Mouse (Mus musculus) liver, adult (tissue): ENCODE results near the gene Spata13.

Source experiments
- GATA4 ChIP-seq: IDR thresholded peaks from 2 replicates; pipeline ENCODE4 v1.6.1; 2014; ENCODE audit warnings: mild to moderate bottlenecking, low read length; ENCODE audit not compliant: insufficient replicate concordance

The Spata13 gene

DNA sequence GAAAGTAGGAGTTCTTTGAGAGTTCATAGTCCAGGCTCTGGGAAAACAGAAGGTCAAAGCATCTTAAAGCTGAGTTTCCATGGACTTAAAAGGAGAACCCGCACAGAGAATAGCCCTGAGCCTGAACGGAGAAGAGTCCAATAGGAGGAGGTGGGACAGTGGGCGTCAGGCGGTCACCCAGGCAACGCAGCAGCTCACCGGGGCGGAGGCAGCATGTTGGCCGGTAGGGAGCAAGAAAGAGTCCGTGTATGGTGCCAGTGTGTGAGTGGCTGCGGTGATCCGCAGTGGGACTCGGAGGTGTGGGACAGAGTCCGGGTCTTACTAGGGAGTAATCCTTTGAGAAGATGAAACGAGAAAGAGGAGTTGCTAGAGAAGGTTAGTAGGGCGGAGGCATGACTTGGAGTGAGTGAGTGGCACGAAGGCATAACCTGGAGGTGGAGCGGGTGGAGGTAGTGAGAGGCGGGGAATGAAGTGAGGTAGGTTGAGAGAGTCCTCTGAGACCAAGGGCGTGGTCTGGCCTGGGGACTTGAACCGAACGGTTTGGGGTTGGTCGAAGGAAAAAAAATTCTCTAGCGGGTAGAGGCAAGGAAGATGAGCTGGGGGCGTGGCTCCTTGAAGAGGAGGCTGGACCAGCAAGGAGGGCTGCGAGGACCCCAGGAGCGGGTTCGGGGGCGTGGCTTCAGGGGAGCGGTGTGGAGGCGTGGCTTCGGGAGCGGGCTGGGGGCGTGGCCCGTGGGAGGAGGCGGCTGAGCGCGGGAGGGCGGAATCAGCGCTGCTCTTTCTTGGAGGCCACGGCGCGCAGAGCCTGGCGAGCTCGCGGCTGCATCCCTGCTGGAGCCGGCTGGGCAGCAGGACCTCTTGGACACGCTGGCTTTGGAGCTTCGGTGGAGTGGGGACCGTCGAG, at the start of gene Spata13:
Gene Spata13 (plus strand): TSS at position 41 of the 904 bp plus-strand sequence.
- no peak for TF ChIP-seq GATA4

DNA sequence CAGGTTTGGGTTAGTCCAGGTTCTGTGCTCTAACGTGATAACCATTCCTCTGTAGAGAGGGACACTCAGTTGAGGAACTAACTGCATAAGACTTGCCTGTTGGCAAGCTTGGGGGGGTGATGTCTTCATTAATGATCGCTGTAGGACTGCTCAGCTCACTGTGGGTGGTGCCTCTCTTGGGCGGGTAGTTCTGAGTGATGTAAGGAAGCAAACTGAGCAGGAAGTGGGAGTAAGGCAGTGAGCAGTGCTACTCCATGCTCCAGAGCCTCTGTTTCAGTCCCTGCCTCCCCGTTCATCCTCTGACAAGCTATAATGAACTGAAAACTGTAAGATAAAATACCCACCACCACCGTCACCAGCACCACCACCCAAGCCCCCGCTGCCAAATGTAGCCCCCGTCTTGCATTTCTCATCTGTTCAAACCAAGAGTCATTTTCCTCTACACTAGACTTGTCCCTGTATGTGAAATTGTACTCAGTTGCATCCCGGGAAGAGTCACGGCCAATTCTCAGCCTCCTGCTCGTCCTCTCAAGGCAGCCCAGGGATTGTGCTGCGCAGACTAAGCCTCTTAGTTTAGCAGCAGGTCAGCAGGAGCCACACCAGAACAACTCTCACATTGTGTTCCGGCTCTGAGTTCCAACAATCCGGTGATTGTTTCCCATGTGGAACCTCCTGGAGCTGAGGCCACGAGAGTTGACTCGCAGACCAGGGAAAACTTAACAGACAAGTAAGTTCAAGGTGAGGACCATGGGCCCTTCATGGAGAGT, 46.9 kb upstream of the Spata13 start:
- TF ChIP-seq GATA4 = no peak

GRCm38 (mm10) chr14:60589001-60589400, 44.8 kb upstream of the Spata13 start:
- no peak for TF ChIP-seq GATA4

DNA sequence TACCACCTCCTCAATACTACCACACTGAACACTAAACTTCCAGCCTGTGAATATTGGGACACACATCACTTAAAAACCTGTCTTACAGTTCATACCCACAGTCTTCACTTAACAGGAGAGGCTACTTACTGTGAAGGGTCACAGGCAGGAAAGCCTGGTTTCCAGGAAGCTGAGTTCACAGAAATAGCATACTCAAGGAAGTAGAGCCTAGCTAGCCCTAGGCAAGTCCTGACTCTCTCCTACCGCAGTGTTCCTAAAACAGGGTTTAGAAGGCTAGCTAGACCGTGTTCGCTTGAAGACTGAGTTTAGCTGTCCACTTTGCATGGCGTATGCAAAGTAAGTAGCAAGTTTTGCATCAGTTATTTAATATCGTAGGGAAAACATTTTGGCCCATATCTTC, 41.5 kb upstream of the Spata13 start:
- TF ChIP-seq GATA4 = no peak

GRCm38 (mm10) chr14:60592822-60593221, 41.0 kb upstream of the Spata13 start:
- TF ChIP-seq GATA4 = no peak

GRCm38 (mm10) chr14:60597571-60597970, 36.2 kb upstream of the Spata13 start:
- TF ChIP-seq GATA4 = no peak

- no peak for TF ChIP-seq GATA4
Observed at GRCm38 (mm10) chr14:60599044-60599443, 34.8 kb upstream of the Spata13 start.

- no peak for TF ChIP-seq GATA4
Observed at GRCm38 (mm10) chr14:60605564-60605963, 28.2 kb upstream of the Spata13 start.

GRCm38 (mm10) chr14:60606194-60606593, 27.6 kb upstream of the Spata13 start:
- no peak for TF ChIP-seq GATA4

DNA sequence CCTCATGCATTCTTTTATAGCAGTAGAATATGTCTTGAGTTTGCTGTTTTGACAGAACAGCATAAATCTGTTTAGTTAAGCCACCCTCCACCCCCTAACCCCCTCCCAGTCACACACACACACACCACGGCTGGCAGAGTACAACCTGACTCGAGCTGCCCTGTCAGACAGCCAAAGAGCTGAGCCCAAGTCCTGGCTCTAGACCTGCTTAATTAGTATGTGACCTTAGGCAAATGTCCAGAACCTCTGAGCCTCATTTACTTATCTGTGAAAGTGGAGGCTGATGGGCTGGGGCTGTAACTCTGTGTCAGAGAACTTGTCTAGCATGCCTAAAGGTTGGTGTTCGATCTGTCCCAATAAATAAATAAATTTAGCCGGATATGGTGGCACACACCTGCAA, 26.1 kb upstream of the Spata13 start:
- no peak for TF ChIP-seq GATA4

DNA sequence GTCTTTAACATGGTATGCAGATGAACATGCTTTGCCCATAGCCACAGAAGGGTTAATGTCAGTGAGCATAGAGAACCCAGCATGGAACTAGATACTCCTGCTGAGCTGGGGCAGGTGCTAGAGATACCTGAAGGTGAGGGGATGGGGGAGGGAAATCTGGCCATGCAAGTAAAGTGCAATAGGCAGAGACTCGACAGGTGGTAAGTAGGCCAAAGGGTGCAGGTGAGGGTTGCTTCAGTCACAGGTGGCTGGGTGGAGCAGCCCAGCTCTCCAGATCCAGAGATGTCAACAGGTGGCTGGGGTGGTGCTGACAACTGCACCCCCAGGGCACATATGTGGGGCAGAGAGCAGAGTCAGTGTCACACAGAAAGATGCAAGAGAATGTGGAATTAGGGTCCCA, 24.6 kb upstream of the Spata13 start:
- TF ChIP-seq GATA4 = no peak

- TF ChIP-seq GATA4 = no peak
Observed at GRCm38 (mm10) chr14:60612671-60613070, 21.1 kb upstream of the Spata13 start.

DNA sequence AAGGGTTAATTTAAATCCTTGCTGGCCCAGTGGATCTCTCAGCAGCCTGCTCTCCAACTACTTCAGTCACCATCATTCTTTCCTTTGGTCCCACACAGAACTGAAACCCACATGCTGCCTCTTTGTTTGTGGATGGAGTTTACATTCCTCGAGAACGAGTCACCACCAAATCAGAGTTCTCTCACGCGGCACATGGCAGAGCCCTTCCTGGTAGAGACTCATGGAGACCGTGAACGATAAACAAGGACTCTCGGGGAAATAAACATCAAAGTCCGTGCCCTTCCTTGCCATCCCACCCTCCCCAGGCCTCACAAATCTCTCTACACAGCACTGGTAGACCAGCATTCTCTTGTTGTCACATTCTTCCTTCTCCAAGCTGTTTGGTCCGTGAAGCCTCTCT, 12.7 kb upstream of the Spata13 start:
- TF ChIP-seq GATA4 = no peak

- no peak for TF ChIP-seq GATA4
Observed at GRCm38 (mm10) chr14:60625486-60625885, 8.3 kb upstream of the Spata13 start.

DNA sequence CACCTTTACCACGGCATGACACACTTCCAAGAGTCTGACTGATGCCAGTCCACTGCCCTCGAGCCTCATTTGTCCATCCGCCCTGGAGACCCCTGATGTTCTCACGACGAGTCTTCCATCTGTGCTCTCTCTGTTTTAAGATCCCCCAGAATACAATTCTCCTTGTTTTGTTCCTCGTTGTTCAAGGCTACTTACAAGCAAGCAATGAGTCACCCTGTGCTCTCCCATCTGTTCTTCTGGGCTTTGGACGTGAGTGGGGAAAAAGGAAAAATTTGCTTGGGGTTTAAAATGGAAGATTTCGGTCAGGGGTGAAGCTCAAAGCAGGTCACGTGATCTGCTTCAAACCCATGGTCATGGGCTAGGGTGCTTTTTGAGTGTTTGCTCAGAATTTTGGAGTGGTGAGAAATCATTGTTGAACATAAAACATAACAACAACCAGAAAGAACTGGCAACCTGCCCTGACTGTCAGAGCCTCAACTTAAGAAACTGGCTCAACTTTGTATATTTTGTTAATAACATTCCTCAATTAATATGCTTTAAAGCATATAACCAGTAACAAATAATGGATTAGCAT, 3.8 kb upstream of the Spata13 start:
- TF ChIP-seq GATA4 = no peak

DNA sequence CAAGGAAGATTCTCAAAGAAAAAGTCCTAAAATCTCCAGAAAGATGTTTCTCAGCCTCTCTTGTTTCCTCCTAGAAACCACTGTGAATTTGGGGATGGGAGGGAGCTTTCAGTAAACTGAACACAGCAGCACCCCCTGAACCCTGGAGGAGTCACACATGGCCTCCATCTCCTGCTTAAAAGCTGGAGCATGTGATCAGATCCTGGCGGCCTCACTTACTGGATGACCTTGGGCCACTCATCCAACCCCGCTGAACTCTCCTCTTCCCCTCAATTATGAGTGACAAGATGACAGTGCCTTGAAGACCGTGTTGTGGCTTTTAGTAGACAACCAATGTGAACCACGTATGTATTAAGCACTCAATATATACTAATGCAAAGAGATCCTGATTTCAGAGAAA, 2.8 kb upstream of the Spata13 start:
- no peak for TF ChIP-seq GATA4
